Mouse (Mus musculus) heart, embryonic 11.5 days (tissue): Measurements from ENCODE around the gene Hsdl2. TPM values are rescaled to one million over a fixed set of nuclear protein-coding genes. Genes with fewer than 3 reads are reported as not detected.
"Not testable (repeated sequence)": the region's sequence is repeated elsewhere in the genome, so short reads cannot be mapped to it uniquely, and the experiment has no call there.

Source experiments
- ATAC-seq: fragments of 200-750 bp; cut with Nextera tagmentation; replicated peaks from 2 replicates; pipeline ENCODE4 v1.8.0; 2017; ENCODE audit warnings: moderate library complexity; ENCODE audit not compliant: insufficient number of reproducible peaks, low FRiP score, low TSS enrichment
- H3K27ac ChIP-seq: fragments of 300-500 bp; sonication (generic); 2 replicates; pipeline ENCODE4 v1.5.1; 2014; ENCODE audit warnings: mild to moderate bottlenecking, low read depth, low read length
- H3K27me3 ChIP-seq: fragments of 300-500 bp; sonication (generic); 2 replicates; pipeline ENCODE4 v1.6.1; 2014; ENCODE audit warnings: mild to moderate bottlenecking, low read length, mixed read lengths; ENCODE audit not compliant: control insufficient read depth, insufficient read depth
- H3K36me3 ChIP-seq: fragments of 300-500 bp; sonication (generic); 2 replicates; pipeline ENCODE4 v1.6.1; 2014; ENCODE audit warnings: mild to moderate bottlenecking, low read length, moderate library complexity, mixed read lengths; ENCODE audit not compliant: control insufficient read depth, insufficient read depth
- H3K4me1 ChIP-seq: fragments of 300-500 bp; sonication (generic); 2 replicates; pipeline ENCODE4 v1.6.1; 2014; ENCODE audit warnings: low read length; ENCODE audit not compliant: control insufficient read depth, insufficient read depth
- H3K4me2 ChIP-seq: fragments of 300-500 bp; sonication (generic); 2 replicates; pipeline ENCODE4 v1.6.1; 2014; ENCODE audit warnings: mild to moderate bottlenecking, moderate library complexity
- H3K4me3 ChIP-seq: fragments of 300-500 bp; sonication (generic); 2 replicates; pipeline ENCODE4 v1.5.1; 2014; ENCODE audit warnings: low read depth, low read length
- H3K9ac ChIP-seq: fragments of 300-500 bp; sonication (generic); 2 replicates; pipeline ENCODE4 v1.6.1; 2014; ENCODE audit warnings: mild to moderate bottlenecking, low read depth, low read length, moderate library complexity
- H3K9me3 ChIP-seq: fragments of 300-500 bp; sonication (generic); replicated peaks from 2 replicates; pipeline ENCODE4 v1.6.1; 2016; ENCODE audit warnings: low read length; ENCODE audit not compliant: control insufficient read depth
- WGBS: fragments of 180-500 bp; shearing (Covaris S2); extraction: QIAGEN DNeasy Blood & Tissue Kit; methylation state at CpG from one replicate; pipeline ENCODE4 v1.1.7; 2014; ENCODE audit not compliant: insufficient replicate concordance; 5-methylcytosine and 5-hydroxymethylcytosine counted together
- polyA plus RNA-seq: library from polyadenylated mRNA; unstranded; fragments of >200 nt; fragmentation: Nextera tagmentation; extraction: Ambion mirVana; gene quantifications from 2 replicates; pipeline ENCODE4 v1.2.1, GENCODE M21; 2014

The Hsdl2 gene
- polyA plus RNA-seq, 1 experiment from 2014 or later = 30.8 TPM

DNA sequence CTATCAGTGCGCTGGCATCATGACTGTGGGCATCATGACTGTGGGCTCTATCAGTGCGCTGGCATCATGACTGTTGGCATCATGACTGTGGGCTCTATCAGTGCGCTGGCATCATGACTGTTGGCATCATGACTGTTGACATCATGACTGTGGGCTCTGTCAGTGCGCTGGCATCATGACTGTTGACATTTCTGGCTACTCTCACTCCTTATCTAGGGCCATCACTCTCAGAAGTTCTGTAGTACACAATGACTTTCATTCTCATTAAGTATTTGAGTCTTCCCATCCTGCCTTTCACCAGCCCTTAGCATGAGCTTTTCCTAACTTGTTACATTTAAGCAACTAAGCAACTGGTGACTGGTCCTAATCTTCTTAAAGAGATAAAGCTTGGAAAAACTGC, 24.0 kb upstream of the Hsdl2 start:
- ATAC-seq, H3K9ac ChIP-seq, H3K27me3 ChIP-seq, H3K4me1 ChIP-seq, H3K4me3 ChIP-seq, H3K9me3 ChIP-seq, H3K36me3 ChIP-seq, H3K27ac ChIP-seq, H3K4me2 ChIP-seq: not testable (repeated sequence)
- 90% methylated on average over 4 of the region's 4 CpGs for WGBS

GRCm38 (mm10) chr4:59558096-59558720, 23.2 kb upstream of the Hsdl2 start:
- Histone ChIP-seq H3K27ac (no peak overlapping the region), H3K4me1 (0 out of 2 replicates have a peak, but pooled peaks cover 2% of the 10 kb centered on the region), H3K9me3 (no peaks in the 10 kb centered on the region), H3K4me2 (no peak overlapping the region), H3K9ac (no peak overlapping the region), H3K27me3 (no peaks in the 10 kb centered on the region), H3K4me3 (no peak overlapping the region), H3K36me3 (no peaks in the 10 kb centered on the region)
- 63% methylated on average over 6 of the region's 6 CpGs for WGBS
- no peak for ATAC-seq

GRCm38 (mm10) chr4:59560141-59560540, 21.2 kb upstream of the Hsdl2 start:
- Histone ChIP-seq H3K27me3 (no peaks in the 10 kb centered on the region), H3K27ac (no peak overlapping the region), H3K36me3 (no peaks in the 10 kb centered on the region), H3K4me3 (no peak overlapping the region), H3K4me1 (0 out of 2 replicates have a peak, but pooled peaks cover 2% of the 10 kb centered on the region), H3K4me2 (no peak overlapping the region), H3K9ac (no peak overlapping the region), H3K9me3 (no peaks in the 10 kb centered on the region)
- 83% methylated on average over 6 of the region's 6 CpGs for WGBS
- no peak for ATAC-seq

DNA sequence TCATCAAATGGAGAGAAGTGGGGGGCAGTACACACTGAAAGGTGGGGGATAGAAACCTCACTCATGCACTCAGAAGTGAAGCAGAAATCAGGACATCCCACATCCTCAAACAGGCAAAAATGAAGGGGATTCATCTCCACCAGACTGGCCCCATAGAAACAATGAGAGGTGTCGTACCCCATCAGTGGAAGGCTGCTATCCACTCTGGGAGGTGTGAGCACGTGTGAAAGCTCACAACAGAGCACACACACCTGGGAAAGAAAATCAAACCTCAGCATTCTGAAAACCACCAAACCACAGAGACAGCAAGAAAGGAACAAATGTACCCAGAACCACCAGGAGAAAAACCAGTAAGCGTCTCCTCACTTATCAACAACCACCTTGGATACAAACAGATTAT, 17.2 kb upstream of the Hsdl2 start:
- 68% methylated on average over 3 of the region's 3 CpGs for WGBS
- ATAC-seq = no peak
- H3K4me3 ChIP-seq = no peak overlapping the region
- no peaks in the 10 kb centered on the region; the same call in 1 of the 2 replicates for H3K9me3 ChIP-seq
- H3K9ac ChIP-seq = no peak overlapping the region
- H3K4me1 ChIP-seq = 0 out of 2 replicates have a peak, but pooled peaks cover 2% of the 10 kb centered on the region
- no peak overlapping the region for H3K27ac ChIP-seq
- H3K36me3 ChIP-seq = no peaks in the 10 kb centered on the region
- H3K4me2 ChIP-seq = no peak overlapping the region
- H3K27me3 ChIP-seq = no peaks in the 10 kb centered on the region

- Histone ChIP-seq H3K4me3 (no peak overlapping the region), H3K4me1 (0 out of 2 replicates have a peak, but pooled peaks cover 2% of the 10 kb centered on the region), H3K9me3 (no peaks in the 10 kb centered on the region; the same call in 1 of the 2 replicates), H3K36me3 (no peaks in the 10 kb centered on the region), H3K9ac (no peak overlapping the region), H3K27ac (no peak overlapping the region), H3K27me3 (no peaks in the 10 kb centered on the region), H3K4me2 (no peak overlapping the region)
- WGBS = 55% methylated on average over 8 of the region's 8 CpGs
- ATAC-seq = no peak
Observed at GRCm38 (mm10) chr4:59565571-59566188, 15.7 kb upstream of the Hsdl2 start.

- H3K9me3 ChIP-seq = no peaks in the 10 kb centered on the region; the same call in 1 of the 2 replicates
- no peak overlapping the region for H3K4me2 ChIP-seq
- H3K4me1 ChIP-seq = no peaks in the 10 kb centered on the region
- H3K36me3 ChIP-seq = no peaks in the 10 kb centered on the region
- no peak overlapping the region for H3K9ac ChIP-seq
- WGBS = 76% methylated on average over 6 of the region's 6 CpGs
- H3K27me3 ChIP-seq = no peaks in the 10 kb centered on the region
- no peak overlapping the region for H3K27ac ChIP-seq
- ATAC-seq = no peak
- H3K4me3 ChIP-seq = no peak overlapping the region
Observed at GRCm38 (mm10) chr4:59567576-59568260, 13.6 kb upstream of the Hsdl2 start.

- ATAC-seq = no peak
- no peak overlapping the region for H3K27ac ChIP-seq
- H3K4me1 ChIP-seq = no peaks in the 10 kb centered on the region
- 4% methylated on average over 7 of the region's 7 CpGs for WGBS
- no peak overlapping the region for H3K9ac ChIP-seq
- H3K4me3 ChIP-seq = no peak overlapping the region
- H3K9me3 ChIP-seq = no peaks in the 10 kb centered on the region; the same call in 1 of the 2 replicates
- no peaks in the 10 kb centered on the region for H3K36me3 ChIP-seq
- no peak overlapping the region for H3K4me2 ChIP-seq
- no peaks in the 10 kb centered on the region for H3K27me3 ChIP-seq
Observed at GRCm38 (mm10) chr4:59569538-59569937, 11.8 kb upstream of the Hsdl2 start.

DNA sequence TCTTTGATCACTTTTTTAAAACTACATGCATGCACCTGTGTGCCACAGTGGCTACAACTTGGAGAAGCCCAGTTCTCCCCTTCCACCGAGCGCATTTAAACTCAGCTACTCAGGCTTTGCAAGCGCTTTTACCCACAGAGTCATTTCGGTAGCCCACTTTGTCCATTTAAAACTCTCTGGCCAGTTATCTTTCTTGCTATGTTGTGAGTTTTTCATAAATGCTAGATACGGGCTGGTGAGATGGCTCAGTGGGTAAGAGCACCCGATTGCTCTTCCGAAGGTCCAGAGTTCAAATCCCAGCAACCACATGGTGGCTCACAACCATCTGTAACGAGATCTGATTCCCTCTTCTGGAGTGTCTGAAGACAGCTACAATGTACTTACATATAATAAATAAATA, 10.8 kb upstream of the Hsdl2 start:
- not testable (repeated sequence) for H3K9ac ChIP-seq, ATAC-seq, H3K27me3 ChIP-seq, H3K4me2 ChIP-seq, H3K27ac ChIP-seq, H3K36me3 ChIP-seq, H3K4me1 ChIP-seq, H3K4me3 ChIP-seq, H3K9me3 ChIP-seq
- 87% methylated on average over 7 of the region's 8 CpGs for WGBS
